Mouse (Mus musculus): ENCODE measurements around the gene Hnrnpr. TPM values are rescaled to one million over a fixed set of nuclear protein-coding genes. Genes with fewer than 3 reads are reported as not detected.

Hnrnpr gene
- polyA plus RNA-seq, 1 experiment = 54.8 TPM

GRCm38 (mm10) chr4:136373494-136374181, 62.9 kb downstream of the Hnrnpr start:
- DNase-seq = no peak
- 30% methylated on average over 14 of the region's 14 CpGs for WGBS
- TF ChIP-seq CTCF (IDR thresholded peaks at IDR 0.05; ENCODE audit: borderline replicate concordance, insufficient read depth, low read depth, low read length) (no peak), POLR2A (IDR thresholded peaks at IDR 0.05; ENCODE audit: borderline replicate concordance, insufficient read depth, low read length) (no peak)
- Histone ChIP-seq H3K4me3 (replicated peaks; ENCODE audit: insufficient read depth, low read depth, low read length) (no peak overlapping the region), H3K4me1 (ENCODE audit: control insufficient read depth, insufficient read depth, low read length) (no peaks in the 10 kb centered on the region), H3K27me3 (ENCODE audit: control insufficient read depth, insufficient read depth, low read length) (no peaks in the 10 kb centered on the region), H3K27ac (ENCODE audit: insufficient read depth, low read length) (no peak overlapping the region)

DNA sequence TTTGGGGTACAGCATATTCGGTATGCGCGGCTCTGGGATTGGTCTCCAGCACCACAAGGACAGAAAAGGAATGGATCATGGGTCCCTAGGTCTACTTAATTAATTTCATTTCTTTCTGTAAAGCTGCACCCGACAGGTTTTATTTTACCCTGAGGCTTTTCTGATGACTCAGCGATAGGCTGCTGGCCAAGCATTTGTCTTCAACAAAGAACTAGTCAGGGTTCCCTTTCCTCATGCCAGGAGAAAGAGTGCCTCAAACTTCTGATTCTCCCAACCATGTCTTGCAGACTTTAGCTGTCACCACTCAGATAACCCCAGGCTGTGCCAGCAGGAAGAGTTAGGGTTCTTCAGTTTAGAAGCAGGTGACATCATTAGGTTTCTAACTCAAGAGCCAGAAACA, 66.3 kb downstream of the Hnrnpr start:
- 78% methylated on average over 5 of the region's 5 CpGs for WGBS
- Histone ChIP-seq H3K4me3 (replicated peaks; ENCODE audit: insufficient read depth, low read depth, low read length) (no peak overlapping the region), H3K27ac (ENCODE audit: insufficient read depth, low read length) (no peak overlapping the region), H3K4me1 (ENCODE audit: control insufficient read depth, insufficient read depth, low read length) (no peaks in the 10 kb centered on the region), H3K27me3 (ENCODE audit: control insufficient read depth, insufficient read depth, low read length) (no peaks in the 10 kb centered on the region)
- TF ChIP-seq POLR2A (IDR thresholded peaks at IDR 0.05; ENCODE audit: borderline replicate concordance, insufficient read depth, low read length) (no peak), CTCF (IDR thresholded peaks at IDR 0.05; ENCODE audit: borderline replicate concordance, insufficient read depth, low read depth, low read length) (no peak)
- no peak for DNase-seq

DNA sequence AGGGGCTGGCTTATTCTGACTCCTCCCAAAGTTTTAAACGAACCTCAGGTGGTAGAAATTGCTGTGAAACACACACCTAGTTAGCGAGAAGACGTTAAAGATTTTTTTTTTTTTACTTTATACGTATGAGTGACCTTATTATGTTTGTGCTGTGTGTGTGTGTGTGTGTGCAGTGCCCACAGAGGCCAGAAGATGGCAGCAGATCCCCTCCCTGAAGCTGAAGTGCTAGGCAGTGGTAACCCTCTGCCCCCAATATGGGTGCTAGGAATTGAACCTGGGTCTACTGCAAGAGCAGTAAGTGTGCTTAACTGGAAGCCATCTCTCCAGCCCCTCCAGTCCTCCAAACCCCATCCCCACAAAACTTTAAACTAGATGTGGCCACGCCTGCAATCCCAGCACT, 72.3 kb downstream of the Hnrnpr start:
- no peak overlapping the region for H3K4me3 ChIP-seq (replicated peaks; ENCODE audit: insufficient read depth, low read depth, low read length)
- WGBS = 85% methylated on average over 5 of the region's 5 CpGs
- H3K27ac ChIP-seq (ENCODE audit: insufficient read depth, low read length) = no peak overlapping the region
- TF ChIP-seq POLR2A (IDR thresholded peaks at IDR 0.05; ENCODE audit: borderline replicate concordance, insufficient read depth, low read length) = no peak
- TF ChIP-seq CTCF (IDR thresholded peaks at IDR 0.05; ENCODE audit: borderline replicate concordance, insufficient read depth, low read depth, low read length) = no peak
- H3K27me3 ChIP-seq (ENCODE audit: control insufficient read depth, insufficient read depth, low read length) = no peaks in the 10 kb centered on the region
- no peaks in the 10 kb centered on the region; the same call in 1 of the 2 replicates for H3K4me1 ChIP-seq (ENCODE audit: control insufficient read depth, insufficient read depth, low read length)
- no peak for DNase-seq

- DNase-seq = no peak
- no peak for TF ChIP-seq POLR2A (IDR thresholded peaks at IDR 0.05; ENCODE audit: borderline replicate concordance, insufficient read depth, low read length)
- TF ChIP-seq CTCF (IDR thresholded peaks at IDR 0.05; ENCODE audit: borderline replicate concordance, insufficient read depth, low read depth, low read length) = no peak
- H3K27me3 ChIP-seq (ENCODE audit: control insufficient read depth, insufficient read depth, low read length) = no peaks in the 10 kb centered on the region
- 42% methylated on average over 6 of the region's 6 CpGs for WGBS
- no peak overlapping the region for H3K27ac ChIP-seq (ENCODE audit: insufficient read depth, low read length)
- no peaks in the 10 kb centered on the region; the same call in 1 of the 2 replicates for H3K4me1 ChIP-seq (ENCODE audit: control insufficient read depth, insufficient read depth, low read length)
- H3K4me3 ChIP-seq (replicated peaks; ENCODE audit: insufficient read depth, low read depth, low read length) = no peak overlapping the region
Observed at GRCm38 (mm10) chr4:136383839-136384238, 73.1 kb downstream of the Hnrnpr start.

GRCm38 (mm10) chr4:136387261-136387660, 76.5 kb downstream of the Hnrnpr start:
- no peaks in the 10 kb centered on the region for H3K27me3 ChIP-seq (ENCODE audit: control insufficient read depth, insufficient read depth, low read length)
- TF ChIP-seq POLR2A (IDR thresholded peaks at IDR 0.05; ENCODE audit: borderline replicate concordance, insufficient read depth, low read length) (no peak), CTCF (IDR thresholded peaks at IDR 0.05; ENCODE audit: borderline replicate concordance, insufficient read depth, low read depth, low read length) (no peak)
- no peak overlapping the region for H3K4me3 ChIP-seq (replicated peaks; ENCODE audit: insufficient read depth, low read depth, low read length)
- 58% methylated on average over 11 of the region's 11 CpGs for WGBS
- no peaks in the 10 kb centered on the region; the same call in 1 of the 2 replicates for H3K4me1 ChIP-seq (ENCODE audit: control insufficient read depth, insufficient read depth, low read length)
- no peak overlapping the region for H3K27ac ChIP-seq (ENCODE audit: insufficient read depth, low read length)
- peak; percentile 23 to 38 for DNase-seq

DNA sequence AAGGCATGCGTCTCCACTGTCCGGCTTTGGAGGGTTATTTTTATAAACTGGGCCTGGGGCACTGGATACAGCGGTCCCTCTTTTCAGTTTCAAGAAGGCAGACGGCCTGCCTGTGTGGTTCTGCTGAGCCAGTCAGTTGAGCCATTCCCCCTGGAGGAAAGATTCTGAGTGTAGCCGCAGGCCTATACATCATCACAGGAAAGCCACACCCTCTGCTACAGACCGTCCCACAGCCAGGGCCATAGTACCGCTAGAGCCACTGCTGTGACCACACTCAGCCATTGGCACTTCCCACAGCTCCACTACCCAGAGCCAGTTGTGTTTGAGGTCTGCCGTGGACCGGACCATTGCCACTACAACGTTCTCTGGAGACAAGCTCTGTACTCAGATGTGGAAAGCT, 91.1 kb downstream of the Hnrnpr start:
- Histone ChIP-seq H3K4me3 (replicated peaks; ENCODE audit: insufficient read depth, low read depth, low read length) (no peak overlapping the region), H3K27me3 (ENCODE audit: control insufficient read depth, insufficient read depth, low read length) (peaks cover 2% of the 10 kb centered on the region; the same call in 1 of the 2 replicates), H3K4me1 (ENCODE audit: control insufficient read depth, insufficient read depth, low read length) (no peaks in the 10 kb centered on the region; the same call in 1 of the 2 replicates), H3K27ac (ENCODE audit: insufficient read depth, low read length) (no peak overlapping the region)
- no peak for DNase-seq
- no peak for TF ChIP-seq POLR2A (IDR thresholded peaks at IDR 0.05; ENCODE audit: borderline replicate concordance, insufficient read depth, low read length)
- no peak for TF ChIP-seq CTCF (IDR thresholded peaks at IDR 0.05; ENCODE audit: borderline replicate concordance, insufficient read depth, low read depth, low read length)
- 83% methylated on average over 10 of the region's 10 CpGs for WGBS

DNA sequence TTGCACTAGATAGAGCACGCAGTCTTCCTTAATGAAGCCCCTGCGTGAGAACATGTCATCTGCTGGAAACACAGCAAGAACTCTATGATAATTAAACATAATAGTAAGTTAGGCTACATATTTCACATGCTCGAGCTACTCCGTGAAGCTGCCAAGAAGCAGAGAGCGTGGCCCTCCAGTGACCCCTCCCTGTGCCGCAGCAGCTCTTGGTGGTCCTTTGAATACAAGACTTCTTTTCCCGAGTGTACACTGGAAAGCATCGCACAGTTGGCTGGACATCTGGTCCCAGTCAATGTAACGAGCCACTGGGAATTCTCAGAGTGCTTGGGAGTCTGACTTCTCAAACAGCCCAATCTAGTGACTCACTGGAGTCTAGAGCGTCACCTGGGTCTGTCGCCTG, 97.1 kb downstream of the Hnrnpr start:
- no peaks in the 10 kb centered on the region for H3K27me3 ChIP-seq (ENCODE audit: control insufficient read depth, insufficient read depth, low read length)
- no peak overlapping the region for H3K4me3 ChIP-seq (replicated peaks; ENCODE audit: insufficient read depth, low read depth, low read length)
- DNase-seq = no peak
- no peak overlapping the region for H3K27ac ChIP-seq (ENCODE audit: insufficient read depth, low read length)
- WGBS = 39% methylated on average over 11 of the region's 11 CpGs
- no peaks in the 10 kb centered on the region; the same call in 1 of the 2 replicates for H3K4me1 ChIP-seq (ENCODE audit: control insufficient read depth, insufficient read depth, low read length)
- no peak for TF ChIP-seq POLR2A (IDR thresholded peaks at IDR 0.05; ENCODE audit: borderline replicate concordance, insufficient read depth, low read length)
- no peak for TF ChIP-seq CTCF (IDR thresholded peaks at IDR 0.05; ENCODE audit: borderline replicate concordance, insufficient read depth, low read depth, low read length)

Other genes starting within 250 kb of the Hnrnpr start
- gene Id3, start 167.4 kb upstream of the Hnrnpr start, polyA plus RNA-seq (2012; rRNA removed) = 53.6 and 55.1 TPM in 2 replicates
- gene E2f2, start 138.5 kb upstream of the Hnrnpr start, polyA plus RNA-seq (2012; rRNA removed) = 0.27 and 0.74 TPM in 2 replicates
- gene Asap3, start 104.6 kb upstream of the Hnrnpr start, polyA plus RNA-seq (2012; rRNA removed) = 5.5 and 6.3 TPM in 2 replicates
- 1.2 and 1.6 TPM in 2 replicates for gene Tcea3, start 63.2 kb upstream of the Hnrnpr start, polyA plus RNA-seq (2012; rRNA removed)
- gene Zfp46, start 26.3 kb upstream of the Hnrnpr start, polyA plus RNA-seq (2012; rRNA removed) = 26.3 and 29.8 TPM in 2 replicates
- gene Htr1d, start 112.6 kb downstream of the Hnrnpr start, polyA plus RNA-seq (2012; rRNA removed) = 1.2 and 1.8 TPM in 2 replicates
- 0.61 and 0.67 TPM in 2 replicates for gene 6030445D17Rik, start 151.3 kb downstream of the Hnrnpr start, polyA plus RNA-seq (2012; rRNA removed)
- gene Luzp1, start 158.8 kb downstream of the Hnrnpr start, polyA plus RNA-seq (2012; rRNA removed) = 48.0 TPM in 2 replicates